Mouse (Mus musculus) left cerebral cortex, adult 18-20 months (tissue): ENCODE measurements around the gene Elp4. TPM values are rescaled to one million over a fixed set of nuclear protein-coding genes. Genes with fewer than 3 reads are reported as not detected.

Experiments
- DNase-seq, 2 experiments: peaks; one replicate each; pipeline ENCODE4 v3.0.0; 2021 to 2022; ENCODE audit warnings: low spot score in 2 of 2, mixed read lengths in 1 of 2
- total RNA-seq, 2 experiments: library from RNA; stranded (reverse); gene quantifications; 2 replicates each; pipeline ENCODE4 v1.2.3; 2021

Gene Elp4
- total RNA-seq, 2 experiments from 2014 or later: 18.5 to 22.5 TPM

DNA sequence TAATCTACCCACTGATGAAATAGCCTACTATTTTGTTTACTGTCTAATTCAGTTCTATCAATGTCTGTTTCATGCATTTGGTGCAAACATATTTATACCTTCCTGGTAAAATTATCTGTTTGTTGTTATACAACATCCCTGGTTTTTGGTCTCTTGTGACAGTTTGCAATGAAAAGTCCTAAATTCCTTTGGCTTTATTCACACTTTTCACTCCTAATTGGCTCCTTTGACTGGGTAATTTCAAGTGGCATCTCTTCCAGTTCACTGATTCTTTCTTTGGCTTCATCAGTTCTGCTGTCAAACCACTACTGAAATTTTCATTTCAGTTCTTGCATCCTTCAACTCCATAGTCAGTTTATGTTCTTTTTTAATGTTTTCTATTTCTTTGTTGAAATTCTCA lies 168.2 kb downstream of the Elp4 start:
- no peak for DNase-seq

DNA sequence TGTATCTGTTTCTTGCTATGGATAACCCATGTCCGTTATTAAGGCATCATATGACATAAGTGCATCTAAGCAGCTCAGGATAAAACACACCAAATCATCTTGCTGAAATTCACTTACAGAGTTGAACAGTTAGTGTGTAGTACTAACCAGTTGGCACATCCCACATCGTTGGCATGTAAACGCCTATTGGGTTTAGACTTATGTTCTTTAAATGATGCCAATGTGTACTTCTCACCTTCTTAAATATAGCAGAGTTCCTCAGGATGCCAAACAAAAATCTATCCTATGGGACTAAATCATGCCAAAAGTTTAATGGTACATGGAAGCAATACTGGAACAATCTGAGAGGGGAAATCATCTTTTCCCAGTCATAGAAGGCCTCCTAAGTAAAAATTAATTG lies 173.7 kb downstream of the Elp4 start:
- peak in 1 of 2 experiments; percentile 9 for DNase-seq

DNA sequence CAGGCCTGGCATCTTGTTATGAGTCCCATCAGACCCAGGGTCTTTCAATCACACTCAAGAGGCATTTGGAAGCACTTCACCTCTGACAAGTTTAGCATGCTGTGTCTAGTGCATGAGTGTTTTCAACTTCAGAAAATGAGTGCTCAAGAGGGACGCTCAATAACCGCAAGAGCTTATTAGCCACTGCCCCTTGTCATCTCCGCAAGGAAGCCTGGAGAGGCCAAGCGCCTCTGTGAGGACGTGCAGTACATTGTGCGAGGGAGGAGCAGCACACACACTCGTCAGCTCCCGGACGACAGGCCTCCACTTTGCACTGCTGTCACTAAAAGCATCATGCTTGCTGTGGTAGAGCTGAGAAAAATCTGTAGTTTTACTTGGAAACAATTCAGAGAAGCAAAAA lies 177.7 kb downstream of the Elp4 start:
- no peak for DNase-seq

DNA sequence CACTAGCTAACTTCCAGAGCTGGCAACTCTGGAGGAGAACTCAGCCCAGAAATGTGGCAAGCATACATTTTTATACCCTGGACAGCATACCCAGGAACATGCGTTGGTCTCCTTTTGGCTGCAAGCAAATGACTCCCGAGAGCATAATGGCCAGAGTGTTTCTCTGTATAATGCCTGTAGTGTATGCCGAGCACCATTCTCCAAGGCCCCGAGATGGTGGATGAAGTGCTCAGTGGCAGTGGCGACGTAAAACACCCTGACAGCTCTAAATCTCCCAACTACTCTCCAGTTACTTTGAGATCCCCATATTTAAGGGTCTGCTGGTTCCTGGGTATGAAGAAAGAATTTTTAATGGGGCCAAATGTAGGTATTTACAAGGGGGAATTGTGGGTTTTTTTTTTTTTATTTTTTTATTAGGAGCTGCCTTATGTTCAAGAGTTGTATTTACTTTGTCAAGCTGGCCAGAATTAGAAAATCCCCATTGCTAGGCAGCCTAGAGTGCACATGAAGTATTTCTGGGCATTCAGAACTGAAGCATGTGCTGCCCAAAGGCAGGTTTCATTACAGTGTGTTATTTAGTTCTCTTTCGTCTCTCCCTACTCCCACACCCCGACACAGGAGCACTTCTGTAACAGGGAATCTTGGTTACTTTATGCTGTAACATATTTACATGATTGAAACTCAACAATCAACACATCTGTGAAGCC lies 188.8 kb downstream of the Elp4 start:
- no peak for DNase-seq

DNA sequence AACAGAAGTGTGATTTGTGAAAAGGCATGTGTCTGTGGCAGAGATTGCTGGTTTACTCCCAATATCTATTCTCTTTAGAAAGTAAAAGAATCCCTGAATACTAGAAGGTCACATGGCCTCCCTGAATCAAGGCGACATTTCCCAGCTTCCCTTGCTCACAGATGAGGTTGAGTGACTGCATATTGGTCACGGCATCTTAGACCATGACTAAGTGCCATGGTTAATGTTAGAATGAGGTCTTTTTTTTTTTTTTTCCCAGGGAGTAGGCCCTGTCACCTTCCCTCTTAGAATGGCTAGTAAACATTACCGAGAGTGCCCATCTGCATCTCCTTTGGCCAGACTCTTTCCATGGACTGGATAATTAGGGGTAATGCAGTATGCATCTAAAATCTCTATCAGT lies 193.9 kb downstream of the Elp4 start:
- no peak for DNase-seq

DNA sequence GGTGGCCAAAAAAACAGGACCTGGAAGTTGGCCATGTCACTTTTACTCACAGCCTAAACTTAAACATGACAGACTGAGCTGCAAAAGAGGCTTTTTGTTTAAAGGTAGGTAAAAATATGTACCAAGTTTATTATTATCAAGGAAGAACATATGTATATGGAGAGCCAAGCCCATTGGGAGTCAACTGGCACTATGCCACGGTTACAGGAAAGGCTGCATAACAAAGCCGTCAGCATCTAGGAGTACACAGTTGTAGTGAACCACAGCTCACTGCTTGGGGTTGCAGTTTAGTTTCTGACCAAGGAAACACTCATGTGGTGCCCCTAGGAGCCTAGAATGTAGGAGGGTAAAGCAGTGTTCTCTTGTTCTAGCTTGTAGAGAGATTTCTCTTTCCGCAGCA lies 195.2 kb downstream of the Elp4 start:
- DNase-seq: no peak

DNA sequence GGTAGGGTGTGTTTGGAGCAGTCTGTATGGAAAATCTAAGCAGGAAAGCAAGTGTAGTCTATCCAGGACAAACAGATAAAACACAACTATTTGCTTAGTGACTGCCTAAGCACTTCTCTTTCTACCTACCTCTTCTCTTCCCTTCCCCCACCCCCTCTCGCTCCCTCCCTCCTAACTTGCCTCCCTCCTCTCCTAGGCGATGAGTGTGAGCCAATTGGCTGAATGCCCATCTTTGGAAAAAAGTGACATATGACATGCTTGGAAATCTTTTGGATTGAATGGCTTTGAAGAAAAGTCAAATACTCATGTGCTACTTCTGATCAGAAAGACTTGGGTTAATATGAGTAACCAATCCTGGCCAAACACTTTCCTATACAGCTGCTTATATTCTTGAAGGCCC lies 199.0 kb downstream of the Elp4 start:
- no peak for DNase-seq

DNA sequence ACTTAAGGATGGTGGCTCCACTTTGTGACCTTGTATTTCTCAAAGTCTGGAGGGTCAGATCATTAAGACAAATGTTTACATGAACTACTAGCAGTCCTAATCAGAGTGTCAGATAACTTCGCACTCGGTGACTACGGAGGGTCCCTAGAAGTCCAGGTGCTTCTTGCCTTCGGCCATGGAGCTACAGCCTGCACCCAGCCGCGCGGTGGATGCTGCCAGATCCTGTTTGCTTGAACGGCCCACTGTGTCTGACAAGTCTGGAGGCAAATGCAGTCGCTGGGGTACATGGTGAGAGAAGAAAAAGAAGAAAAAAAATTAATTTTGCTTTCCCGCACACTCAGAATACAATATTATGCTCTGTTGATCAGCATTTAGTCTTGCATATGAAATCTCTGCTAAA lies 201.8 kb downstream of the Elp4 start:
- DNase-seq: no peak

DNA sequence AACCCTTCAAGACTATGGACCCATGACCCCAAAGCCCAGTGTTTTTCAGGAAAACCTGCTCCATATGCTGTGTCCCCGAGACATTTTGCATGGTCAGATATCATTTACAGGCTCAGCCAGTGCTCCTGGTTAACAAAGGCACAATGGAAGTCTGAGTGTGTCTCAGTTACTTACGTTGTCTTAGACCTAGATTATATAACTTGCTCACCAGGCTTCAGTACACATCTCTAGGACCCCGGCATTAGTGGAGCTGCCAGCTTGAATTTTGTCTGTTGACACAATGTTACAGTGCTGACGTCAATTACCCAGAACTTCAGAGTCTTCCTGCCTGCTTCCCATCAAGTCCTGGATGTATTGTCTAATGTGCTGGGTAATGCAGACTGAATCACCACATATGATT lies 202.6 kb downstream of the Elp4 start:
- DNase-seq: no peak

DNA sequence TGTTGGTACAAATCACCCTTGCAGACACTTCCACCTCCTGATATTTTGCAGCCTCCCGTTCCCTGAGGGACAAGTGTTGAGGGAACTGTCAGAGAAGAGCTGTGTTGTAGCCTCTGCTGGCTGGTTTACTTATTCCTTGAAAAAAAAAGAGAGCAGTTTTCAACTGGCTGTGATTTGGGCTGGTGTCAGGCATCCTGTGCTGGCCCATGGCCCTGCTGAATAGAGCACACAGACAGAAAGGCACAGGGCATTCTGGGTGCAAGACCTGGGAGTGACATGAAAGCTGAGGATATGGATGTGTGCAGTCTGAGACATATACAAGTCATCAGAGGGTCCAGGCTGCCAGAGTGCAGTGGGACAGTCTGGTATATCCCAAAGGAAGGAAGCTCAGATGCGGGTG lies 205.7 kb downstream of the Elp4 start:
- no peak for DNase-seq

DNA sequence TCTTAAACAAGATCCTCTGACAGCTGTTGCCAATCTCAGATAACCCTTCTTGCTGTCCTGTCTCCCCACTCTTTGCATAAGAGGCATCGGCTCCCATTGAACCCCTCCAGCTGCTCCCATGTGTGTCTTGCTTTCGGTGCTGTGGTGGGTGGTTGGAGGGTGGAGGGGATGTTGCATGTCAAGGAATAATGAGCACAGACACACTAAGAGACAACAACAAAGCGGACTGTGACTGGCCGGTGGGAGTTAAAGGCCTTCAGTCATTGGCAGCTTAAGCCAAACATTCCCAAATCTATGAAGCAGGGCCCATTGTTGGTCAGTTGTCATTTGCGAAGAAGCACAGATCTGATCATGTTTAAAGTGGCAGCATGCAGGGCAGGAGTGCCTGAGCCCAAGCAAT lies 206.6 kb downstream of the Elp4 start:
- DNase-seq: no peak

DNA sequence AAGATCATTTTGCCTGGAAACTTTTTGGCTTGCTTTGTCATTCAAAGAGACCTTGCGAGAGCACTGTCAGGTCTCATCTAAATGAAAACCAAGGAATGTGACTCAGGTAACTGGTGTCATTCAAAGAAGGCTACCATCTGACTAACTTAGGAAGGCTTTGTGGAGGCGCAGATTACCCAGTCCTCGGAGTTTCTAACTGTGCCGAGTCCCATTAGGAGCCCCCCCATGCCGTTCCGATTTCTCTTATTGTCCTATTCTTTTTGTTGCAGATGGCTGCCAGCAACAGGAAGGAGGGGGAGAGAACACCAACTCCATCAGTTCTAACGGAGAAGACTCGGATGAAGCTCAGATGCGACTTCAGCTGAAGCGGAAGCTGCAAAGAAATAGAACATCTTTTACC lies 213.1 kb downstream of the Elp4 start:
- DNase-seq: no peak

DNA sequence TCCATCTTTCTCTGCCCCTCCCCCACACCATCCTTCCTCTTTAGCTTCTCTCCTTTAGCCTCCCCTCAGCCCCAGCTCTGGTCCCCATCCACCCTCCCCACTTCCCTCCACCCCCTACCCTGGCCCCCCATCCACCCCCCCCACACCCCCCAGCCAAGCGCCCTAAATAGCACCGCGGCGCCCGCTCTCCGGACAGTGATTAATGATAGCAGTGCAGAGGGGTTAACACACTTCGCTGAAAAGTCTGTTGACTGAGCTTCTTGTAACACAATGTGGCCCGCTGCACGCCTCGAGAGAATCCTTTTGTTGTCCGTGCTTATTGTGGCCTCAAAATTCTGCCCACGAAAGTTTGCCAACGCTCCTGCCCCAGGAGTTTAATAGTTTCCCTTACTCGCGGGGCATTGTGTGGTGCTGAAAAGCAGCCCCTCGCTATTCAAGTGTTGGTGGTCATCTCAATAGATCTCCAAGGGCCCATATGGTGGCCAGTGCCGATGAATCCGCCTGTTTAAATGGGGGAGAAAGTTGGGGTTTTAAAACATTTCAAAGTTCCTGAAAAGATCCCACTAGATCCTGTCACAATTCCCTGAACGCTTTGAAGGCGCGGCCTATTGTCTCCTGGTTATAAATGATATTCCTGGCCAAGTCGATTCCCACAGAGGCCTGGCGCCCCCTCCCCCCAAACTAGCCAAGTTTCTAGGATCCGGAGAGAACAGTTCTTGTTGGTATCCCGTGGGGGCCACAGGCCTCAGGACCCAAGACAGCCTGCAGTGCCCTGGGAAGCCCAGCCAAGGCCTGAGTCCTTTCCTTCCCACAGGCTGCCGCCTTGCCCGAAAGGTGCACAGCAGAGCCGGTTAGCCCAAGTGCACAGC lies 214.4 kb downstream of the Elp4 start:
- no peak for DNase-seq

DNA sequence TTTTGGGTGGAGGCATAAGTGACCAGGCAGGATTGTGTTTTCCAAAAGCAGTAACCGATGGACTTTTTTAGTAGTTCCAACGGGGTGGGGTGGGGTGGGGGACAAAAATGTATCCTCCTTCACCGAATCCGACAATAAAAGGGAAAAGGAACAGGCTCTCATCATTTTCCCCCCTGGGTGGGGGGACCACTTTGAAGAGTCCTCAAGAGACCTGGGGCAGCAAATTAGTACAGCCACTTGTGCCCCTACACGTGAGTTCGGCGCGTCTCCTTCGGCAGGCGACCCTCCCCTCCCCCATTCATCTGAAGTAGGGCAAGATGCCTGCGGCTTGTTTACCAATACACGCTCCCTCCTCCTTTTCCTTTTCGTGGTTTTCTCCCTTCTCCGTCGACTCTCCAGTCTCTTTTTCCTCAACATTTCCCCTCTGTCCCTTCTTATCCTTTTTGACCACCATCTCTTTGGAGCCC lies 215.0 kb downstream of the Elp4 start:
- DNase-seq: no peak

DNA sequence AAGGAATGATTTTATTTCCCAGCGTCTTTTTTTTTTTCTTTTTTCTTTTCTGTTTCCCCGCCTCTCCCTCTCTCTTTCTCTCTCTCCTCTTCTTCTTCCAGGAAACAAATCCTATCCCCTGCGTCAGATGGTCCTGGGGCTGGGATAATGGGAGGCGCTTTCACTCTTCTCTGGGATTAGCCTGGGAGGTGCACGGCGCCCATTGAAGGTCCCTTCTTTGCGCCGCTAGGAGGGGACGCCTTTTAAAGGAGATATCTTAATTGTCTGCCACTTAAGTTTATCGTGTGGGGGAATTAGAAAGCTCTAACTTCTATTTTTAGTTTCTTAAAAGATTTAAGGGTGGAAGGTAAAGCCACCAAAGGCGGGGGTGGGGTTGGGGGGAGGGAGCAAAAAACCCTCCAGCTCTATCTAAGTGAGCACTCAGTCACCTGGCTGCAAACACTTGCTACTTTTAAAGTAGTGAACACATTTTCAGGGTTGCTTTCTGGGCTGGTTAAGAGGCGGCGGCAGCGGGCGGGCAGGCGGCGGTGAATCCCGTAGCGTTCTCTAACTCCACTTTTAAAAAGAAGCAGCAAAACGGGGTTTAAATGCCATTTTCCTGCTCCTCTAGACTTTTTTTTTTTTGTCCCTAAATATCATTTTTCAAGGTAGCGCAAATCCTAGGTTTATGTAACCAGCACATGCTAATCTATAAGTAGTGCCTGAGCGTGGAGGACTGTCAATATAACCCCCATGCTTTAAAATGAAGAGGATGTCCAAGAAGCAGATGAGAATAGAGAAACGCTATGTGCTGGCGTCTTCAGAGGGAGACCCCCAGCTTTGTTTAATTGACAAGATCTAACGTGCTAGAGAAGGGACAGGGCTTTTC lies 215.7 kb downstream of the Elp4 start:
- no peak for DNase-seq

DNA sequence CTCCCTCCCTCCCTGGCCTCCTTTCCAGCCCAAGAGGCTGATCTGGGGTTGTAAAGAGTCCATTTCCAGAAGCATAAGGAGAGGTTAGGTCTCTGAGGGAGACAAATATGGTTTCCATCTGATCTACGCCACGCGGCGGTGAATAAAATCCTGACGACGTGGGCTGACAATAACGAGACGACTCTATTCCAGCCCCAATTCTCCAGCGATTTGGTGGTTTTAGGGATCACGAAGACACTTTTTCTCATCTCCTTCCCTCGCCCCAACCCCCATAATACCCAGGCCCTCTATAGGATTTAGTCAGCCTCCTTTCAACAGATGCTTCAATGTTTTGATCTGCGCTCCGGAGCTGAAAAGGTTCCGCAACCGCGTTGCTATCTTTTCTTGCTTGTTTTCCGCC lies 216.4 kb downstream of the Elp4 start:
- DNase-seq: no peak

DNA sequence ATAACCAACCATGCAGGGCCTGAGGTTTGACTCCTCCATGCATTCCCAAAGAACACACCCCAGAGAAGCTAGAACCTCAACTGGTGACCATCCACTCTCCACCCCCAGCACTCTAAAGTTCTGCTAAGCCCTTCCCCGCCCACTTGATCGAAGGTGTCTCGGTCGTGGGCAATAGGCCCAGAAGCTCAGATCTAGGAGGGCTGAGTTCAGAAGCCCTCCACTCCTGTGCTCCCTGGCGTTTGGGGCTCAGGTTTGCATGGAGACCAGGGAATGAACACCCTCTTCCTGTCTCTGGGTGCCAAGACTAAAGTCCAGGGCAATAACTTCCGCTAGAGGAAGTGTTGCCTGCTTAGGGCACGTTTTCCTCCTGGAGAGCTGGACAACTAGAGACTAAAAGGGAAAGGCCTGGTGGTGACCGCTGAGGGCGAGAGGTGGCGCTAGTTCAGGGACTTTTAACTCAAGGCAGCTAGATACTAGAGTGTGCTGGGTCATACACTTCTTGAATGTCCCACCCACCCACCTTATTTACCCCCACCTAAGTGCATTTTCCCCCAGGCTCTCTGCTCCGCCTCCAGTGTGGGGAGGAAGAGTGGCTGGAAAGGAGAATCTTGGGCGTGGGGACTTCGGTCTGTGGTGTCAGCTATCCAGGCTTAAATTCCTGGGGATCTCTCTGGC lies 216.9 kb downstream of the Elp4 start:
- DNase-seq: no peak

DNA sequence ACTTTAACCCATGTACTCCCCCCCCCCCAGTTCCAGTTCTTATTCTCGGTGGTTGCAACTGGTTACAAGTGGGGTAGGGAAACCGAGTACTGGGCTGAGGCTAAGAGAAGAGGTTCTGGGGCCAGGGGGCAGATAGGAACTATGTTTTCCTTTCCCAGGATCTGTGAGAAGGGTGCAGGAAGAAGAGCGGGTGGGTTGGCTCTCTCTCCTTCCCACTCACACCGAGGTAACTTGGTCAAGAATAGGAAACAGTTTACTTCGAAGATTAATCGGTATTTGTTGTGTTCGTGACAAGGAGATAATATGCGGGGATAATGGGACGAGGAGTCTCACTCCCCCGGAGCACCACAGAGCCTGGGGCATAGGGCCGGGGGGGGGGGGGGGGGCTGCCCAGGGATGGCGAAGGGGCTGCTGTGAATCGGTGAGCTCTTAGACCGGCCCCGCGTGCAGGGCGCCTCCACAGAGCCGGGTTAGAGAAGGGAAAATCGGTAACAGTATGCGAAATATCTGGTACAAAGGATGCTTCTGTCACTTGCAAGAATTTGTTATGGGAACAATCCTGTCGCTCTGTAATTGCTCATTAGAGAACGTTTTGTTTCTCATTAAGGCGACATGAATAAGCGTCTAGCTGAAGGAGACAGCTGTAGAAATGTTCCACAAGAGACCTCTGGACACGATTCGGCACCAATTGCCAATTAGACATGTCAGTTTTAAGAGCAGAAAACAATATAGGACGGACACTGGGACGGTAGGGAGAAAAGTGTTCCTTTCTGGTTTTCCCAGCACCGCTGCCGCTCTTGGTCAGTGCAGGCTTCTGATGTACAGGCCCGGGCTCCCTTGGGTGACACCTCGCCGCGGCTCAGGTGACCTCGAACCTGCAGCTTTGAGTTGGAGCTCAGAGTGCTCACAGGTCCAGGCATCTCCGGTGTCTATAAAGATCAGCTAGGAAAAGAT lies 217.7 kb downstream of the Elp4 start:
- DNase-seq: no peak

DNA sequence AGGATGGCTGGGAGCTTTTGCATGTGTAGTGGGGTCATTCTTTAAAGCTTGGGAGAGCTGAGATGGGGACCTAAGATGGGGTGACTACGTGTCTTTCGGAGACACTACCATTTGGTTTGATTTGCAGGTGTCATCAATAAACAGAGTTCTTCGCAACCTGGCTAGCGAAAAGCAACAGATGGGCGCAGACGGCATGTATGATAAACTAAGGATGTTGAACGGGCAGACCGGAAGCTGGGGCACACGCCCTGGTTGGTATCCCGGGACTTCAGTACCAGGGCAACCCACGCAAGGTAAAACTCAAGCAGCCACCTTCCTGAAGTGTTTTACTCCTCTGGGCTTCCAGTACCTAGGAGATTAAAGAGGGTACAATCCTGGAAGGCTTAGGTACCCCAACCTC lies 218.7 kb downstream of the Elp4 start:
- DNase-seq: no peak
